Mouse (Mus musculus): ENCODE measurements around the gene Cyth3. TPM values are rescaled to one million over a fixed set of nuclear protein-coding genes. Genes with fewer than 3 reads are reported as not detected.
A peak's percentile ranks its signal among the peaks of the same experiment; 100 is the strongest.

The Cyth3 gene
- total RNA-seq (2014; fragmentation: Nextera tagmentation), result 117 and 124 TPM in 2 replicates
- 81.7 and 94.7 TPM in 2 replicates for total RNA-seq (2017)

GRCm38 (mm10) chr5:143621893-143622622 lies at the start of gene Cyth3:
Cyth3 (plus strand) TSS chr5:143622447.
- ATAC-seq (replicated peaks; ENCODE audit: low FRiP score, low TSS enrichment, poor library complexity, severe bottlenecking), result peak; percentile 75

GRCm38 (mm10) chr5:143573067-143573466 lies 49.2 kb upstream of the Cyth3 start:
- no peak for ATAC-seq (replicated peaks; ENCODE audit: low FRiP score, low TSS enrichment, poor library complexity, severe bottlenecking)

DNA sequence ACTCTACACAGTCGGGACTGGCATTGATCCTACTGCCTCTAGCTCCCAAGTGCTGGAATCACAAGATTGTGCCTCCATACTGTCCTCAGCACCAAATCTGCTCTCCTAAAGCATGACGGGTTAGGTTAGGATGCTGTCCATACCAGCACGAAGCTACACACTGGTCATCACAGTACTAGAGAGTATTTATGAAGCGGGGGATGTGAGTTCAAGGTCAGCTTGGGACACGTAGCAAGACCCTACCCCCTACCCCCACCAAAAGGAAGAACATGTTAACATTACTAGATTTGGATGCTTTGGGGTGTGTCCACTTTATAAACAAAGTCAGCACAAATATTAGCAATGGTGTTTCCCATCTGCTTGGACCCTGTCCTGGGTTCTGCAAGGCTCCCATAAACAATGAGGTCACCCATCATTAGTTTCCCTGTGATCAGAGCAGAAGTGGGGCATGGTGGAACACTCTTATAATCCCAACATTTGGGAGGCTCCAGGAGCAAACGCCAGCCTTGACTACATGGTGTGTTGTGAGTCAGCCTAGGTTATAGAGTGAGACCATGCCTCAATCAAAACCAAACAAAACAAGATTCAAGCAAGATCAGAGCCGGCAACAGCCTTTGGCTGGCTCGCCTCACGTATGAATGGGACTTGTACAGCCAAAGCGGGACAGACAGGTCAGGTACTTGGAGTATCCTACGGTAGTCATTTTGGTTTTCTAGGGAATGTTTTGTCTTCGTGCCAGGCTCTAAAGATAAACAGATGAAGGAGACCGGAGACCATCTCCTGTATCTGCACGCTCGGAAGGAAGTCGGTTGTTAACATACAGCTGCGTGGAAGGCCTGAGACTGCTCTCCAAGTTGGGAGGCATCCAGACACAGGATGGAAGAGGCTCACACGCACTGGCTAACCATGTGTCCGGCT lies 47.7 kb upstream of the Cyth3 start:
- no peak for ATAC-seq (replicated peaks; ENCODE audit: low FRiP score, low TSS enrichment, poor library complexity, severe bottlenecking)

DNA sequence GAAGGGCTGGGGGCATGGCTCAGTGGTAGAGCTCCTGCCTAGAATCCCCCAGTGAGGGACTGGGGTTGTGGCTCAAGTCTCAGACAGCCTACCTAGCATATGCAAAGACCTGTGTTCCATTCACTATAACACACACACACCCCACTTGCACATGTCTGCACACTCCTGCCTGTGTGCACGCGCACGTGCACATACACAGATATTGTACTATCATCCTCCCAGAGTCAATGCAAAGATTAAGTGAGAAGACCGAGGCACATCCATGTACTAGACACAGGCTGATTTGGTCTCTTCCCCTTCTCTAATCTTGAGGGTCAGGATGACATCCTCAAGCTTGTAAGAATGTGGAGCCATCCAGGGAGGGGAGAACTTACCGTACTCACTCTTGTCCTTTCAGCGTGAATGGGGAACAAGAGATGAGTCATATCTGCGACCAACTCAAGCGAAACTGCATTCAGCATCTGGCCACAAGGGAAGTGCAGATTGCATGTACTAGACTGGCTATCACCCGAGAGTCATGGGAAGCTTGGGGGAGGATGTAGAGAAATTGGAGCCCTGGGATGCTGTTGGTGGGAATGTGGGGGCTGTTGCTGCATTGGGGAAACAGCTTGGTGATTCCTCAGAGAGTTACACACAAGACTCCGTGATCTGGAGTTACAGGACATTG lies 42.6 kb upstream of the Cyth3 start:
- ATAC-seq (replicated peaks; ENCODE audit: low FRiP score, low TSS enrichment, poor library complexity, severe bottlenecking), result 0 out of 2 replicates have a peak, but pooled peaks have one; percentile 27

DNA sequence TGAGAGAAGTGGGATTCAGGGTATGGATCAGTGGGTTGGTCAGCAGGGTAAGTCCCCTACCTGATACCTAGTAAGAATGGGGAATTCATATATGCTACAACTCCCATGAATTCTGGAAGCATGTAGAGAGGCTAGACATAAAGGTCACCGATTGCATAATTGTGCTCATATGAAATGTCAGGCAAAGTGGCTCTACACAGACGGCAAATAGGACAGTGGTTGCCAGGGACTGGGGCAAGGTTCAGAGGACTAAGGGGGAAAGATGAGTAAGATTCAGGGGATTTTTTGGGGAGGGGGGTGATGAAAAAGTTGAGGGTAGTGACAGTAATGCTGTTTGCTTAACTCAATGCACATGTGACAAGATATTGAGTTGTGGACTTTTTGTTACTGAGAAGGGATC lies 41.3 kb upstream of the Cyth3 start:
- ATAC-seq (replicated peaks; ENCODE audit: low FRiP score, low TSS enrichment, poor library complexity, severe bottlenecking), result no peak

GRCm38 (mm10) chr5:143581874-143582273 lies 40.4 kb upstream of the Cyth3 start:
- ATAC-seq (replicated peaks; ENCODE audit: low FRiP score, low TSS enrichment, poor library complexity, severe bottlenecking), result no peak

GRCm38 (mm10) chr5:143583081-143583480 lies 39.2 kb upstream of the Cyth3 start:
- ATAC-seq (replicated peaks; ENCODE audit: low FRiP score, low TSS enrichment, poor library complexity, severe bottlenecking), result no peak

DNA sequence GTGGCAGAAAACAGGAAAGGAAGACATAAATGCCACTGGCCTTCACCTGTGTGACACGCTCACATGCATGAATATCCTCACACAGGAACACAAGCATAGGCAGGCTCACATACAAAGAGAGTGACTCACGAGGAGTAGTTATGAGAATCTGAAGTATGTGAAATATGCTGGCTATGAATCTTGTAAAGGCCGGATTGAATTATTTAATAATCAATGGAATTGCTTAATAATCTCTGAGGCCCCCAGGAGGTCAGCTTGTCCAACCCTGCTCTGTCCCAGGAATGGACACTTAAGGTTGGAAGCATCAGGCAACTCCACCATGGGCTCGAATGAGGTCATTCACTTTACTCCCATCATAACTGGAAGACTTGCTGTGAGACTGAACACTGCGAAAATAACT lies 37.3 kb upstream of the Cyth3 start:
- ATAC-seq (replicated peaks; ENCODE audit: low FRiP score, low TSS enrichment, poor library complexity, severe bottlenecking), result no peak

- ATAC-seq (replicated peaks; ENCODE audit: low FRiP score, low TSS enrichment, poor library complexity, severe bottlenecking), result no peak
Measured at GRCm38 (mm10) chr5:143586386-143586785, 35.9 kb upstream of the Cyth3 start.

DNA sequence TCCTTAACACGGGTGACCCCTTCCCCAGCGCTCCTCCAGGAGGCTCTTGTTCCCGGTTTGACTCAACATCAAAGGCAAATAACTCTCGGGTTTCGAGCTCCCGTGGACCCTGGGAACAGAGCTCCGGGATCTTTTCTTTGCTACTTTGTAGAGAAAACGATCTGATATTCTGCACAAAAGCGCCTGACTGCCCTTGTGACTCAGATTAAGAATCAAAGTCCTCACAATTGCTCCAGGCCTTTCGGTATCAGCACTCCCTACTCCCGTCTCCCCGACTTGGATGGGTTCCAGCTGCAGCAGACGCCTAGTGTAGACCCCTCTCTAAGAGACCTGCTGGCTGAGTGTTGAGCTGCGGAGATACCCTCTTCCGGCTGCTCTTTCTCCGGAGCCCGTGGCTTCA lies 33.1 kb upstream of the Cyth3 start:
- no peak for ATAC-seq (replicated peaks; ENCODE audit: low FRiP score, low TSS enrichment, poor library complexity, severe bottlenecking)

DNA sequence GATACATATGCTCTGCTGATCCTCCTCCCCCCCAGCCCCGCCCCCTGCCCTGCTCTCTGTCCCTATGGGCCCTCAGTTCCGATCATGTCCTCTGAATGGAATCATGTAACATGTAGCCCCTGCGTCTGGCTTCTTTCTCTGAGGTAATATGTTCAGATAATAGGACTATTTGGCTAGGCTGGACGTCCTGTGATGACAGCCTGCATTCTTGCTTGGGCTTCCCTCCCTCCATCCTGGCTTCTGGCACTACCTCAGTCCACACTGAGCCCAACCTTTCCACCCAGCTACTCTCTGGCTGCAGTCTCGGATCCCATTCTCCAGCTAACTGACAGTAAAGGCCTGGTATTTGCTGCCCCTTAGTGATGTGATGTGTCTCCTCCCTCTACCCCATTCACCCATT lies 29.3 kb upstream of the Cyth3 start:
- no peak for ATAC-seq (replicated peaks; ENCODE audit: low FRiP score, low TSS enrichment, poor library complexity, severe bottlenecking)

DNA sequence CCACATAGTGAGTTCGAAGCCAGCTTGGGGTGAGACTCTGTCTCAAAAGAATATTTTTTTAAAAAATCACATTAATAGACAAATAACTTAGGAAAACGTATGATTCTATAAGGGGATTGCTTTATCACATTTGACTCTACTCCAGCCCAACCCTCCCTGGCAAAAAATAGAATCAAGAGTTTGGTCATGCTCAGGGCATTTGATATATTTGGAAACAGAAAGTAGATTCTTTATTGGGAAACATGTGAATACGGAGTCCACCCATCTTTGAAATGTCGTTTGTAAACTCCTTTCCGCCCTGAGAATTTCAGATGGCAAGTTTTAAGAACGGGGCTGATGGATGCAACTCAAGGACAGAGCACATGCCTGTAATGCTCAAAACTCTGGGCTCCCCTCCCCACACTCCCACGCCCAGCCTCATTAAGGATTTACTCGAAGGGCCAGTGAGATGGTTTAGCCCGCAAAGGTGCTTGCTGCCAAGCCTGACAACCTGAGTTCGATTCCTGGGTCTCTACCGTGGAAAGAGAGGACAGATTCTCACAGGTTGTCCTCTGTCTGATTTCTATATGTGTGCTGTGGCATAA lies 28.6 kb upstream of the Cyth3 start:
- no peak for ATAC-seq (replicated peaks; ENCODE audit: low FRiP score, low TSS enrichment, poor library complexity, severe bottlenecking)

GRCm38 (mm10) chr5:143594291-143595065 lies 27.8 kb upstream of the Cyth3 start:
- no peak for ATAC-seq (replicated peaks; ENCODE audit: low FRiP score, low TSS enrichment, poor library complexity, severe bottlenecking)

GRCm38 (mm10) chr5:143602051-143602450 lies 20.2 kb upstream of the Cyth3 start:
- ATAC-seq (replicated peaks; ENCODE audit: low FRiP score, low TSS enrichment, poor library complexity, severe bottlenecking), result no peak

- no peak for ATAC-seq (replicated peaks; ENCODE audit: low FRiP score, low TSS enrichment, poor library complexity, severe bottlenecking)
Measured at GRCm38 (mm10) chr5:143604157-143604774, 18.0 kb upstream of the Cyth3 start.

DNA sequence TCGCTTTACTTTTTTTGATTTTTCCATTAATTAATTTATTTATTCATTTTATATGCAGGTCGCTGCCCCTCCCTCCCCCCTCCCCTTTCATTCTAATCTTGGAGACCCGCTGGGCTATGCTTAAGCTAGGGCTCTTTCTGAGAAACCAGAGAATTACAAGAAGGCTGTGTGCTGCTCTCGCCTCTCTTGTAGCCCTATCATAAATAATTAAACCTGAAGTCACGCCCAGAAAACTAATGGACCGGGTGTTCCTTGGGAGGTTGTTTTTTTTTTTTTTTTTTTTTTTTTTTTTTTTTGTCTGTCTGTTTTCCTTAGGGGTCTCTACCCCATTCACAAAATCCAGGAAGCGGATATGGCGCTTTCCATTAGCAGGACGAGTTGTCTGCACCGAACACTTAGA lies 15.5 kb upstream of the Cyth3 start:
- no peak for ATAC-seq (replicated peaks; ENCODE audit: low FRiP score, low TSS enrichment, poor library complexity, severe bottlenecking)

DNA sequence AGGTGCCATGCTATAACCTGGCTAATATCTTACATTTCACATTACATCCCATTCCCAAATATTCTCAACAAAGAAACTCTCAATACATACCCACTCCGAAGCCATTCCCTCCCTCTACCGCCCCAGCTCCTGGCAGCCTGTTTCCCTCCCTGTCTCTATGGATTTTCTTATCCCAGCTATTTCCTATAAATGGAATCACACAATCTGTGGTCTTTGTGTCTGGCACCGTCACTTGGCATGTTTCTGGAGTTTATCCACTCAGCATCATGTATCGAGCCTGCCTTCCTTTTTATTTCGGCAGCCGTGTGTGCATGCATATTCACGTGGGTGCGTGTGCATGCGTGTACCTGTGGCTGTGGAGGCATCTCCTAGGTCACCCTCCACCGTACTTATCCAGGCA lies 14.1 kb upstream of the Cyth3 start:
- ATAC-seq (replicated peaks; ENCODE audit: low FRiP score, low TSS enrichment, poor library complexity, severe bottlenecking), result no peak

DNA sequence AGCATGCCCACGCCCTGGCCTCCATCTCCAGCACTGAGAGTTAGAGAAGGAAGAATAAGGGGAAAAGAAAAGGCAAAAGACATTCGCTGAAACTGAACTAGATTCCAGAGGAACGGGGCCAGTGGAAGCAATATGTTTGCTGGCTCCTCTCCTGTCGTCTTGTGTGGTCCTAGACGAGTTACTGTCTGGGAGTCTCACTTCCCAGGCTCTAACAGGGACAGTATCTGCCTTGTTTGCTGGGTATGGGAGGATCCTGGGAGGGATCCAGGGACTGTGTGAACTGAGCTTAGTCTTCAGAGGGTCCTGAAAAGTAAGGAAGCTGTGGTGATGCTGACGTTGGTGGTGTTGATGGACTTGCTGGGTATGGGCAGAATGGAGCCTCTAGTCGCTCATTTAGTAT lies 10.3 kb upstream of the Cyth3 start:
- no peak for ATAC-seq (replicated peaks; ENCODE audit: low FRiP score, low TSS enrichment, poor library complexity, severe bottlenecking)

- ATAC-seq (replicated peaks; ENCODE audit: low FRiP score, low TSS enrichment, poor library complexity, severe bottlenecking), result no peak
Measured at GRCm38 (mm10) chr5:143613265-143613664, 9.0 kb upstream of the Cyth3 start.

Data from megakaryocyte-erythroid progenitor cell, adult 5-6 weeks (primary cell).